Mouse (Mus musculus) small intestine, adult 2 months (tissue): ENCODE measurements at regions not wholly inside any gene's neighbourhood (a gene's known extent, or its start where the extent isn't known, plus 50 kb on each side); places are given as distances from the start of the nearest gene placed in this dataset.
"Not testable (repeated sequence)": the region's sequence is repeated elsewhere in the genome, so short reads cannot be mapped to it uniquely, and the experiment has no call there.

ENCODE experiments used
- H3K27ac ChIP-seq: fragments of 200-500 bp; 2 replicates; pipeline ENCODE4 v1.5.1; 2012; ENCODE audit warnings: low read depth, low read length, control low read depth, inconsistent platforms; ENCODE audit not compliant: insufficient read depth
- H3K27me3 ChIP-seq: fragments of 200-500 bp; 2 replicates; pipeline ENCODE4 v1.6.1; 2012; ENCODE audit warnings: mild to moderate bottlenecking, moderate library complexity, low read length, inconsistent platforms; ENCODE audit not compliant: control insufficient read depth, insufficient read depth
- H3K36me3 ChIP-seq: fragments of 200-500 bp; 2 replicates; pipeline ENCODE4 v1.6.1; 2012; ENCODE audit warnings: mild to moderate bottlenecking, low read length, control low read depth, inconsistent platforms; ENCODE audit not compliant: control insufficient read depth, insufficient read depth
- H3K4me1 ChIP-seq: fragments of 200-500 bp; 2 replicates; pipeline ENCODE4 v1.6.1; 2012; ENCODE audit warnings: low read length, inconsistent platforms, mixed read lengths; ENCODE audit not compliant: control insufficient read depth, insufficient read depth, insufficient read length
- H3K4me3 ChIP-seq: fragments of 200-500 bp; 2 replicates; pipeline ENCODE4 v1.5.1; 2012; ENCODE audit warnings: low read depth, mild to moderate bottlenecking, control low read depth, inconsistent platforms, low read length, moderate library complexity
- CTCF ChIP-seq: fragments of 200-500 bp; IDR thresholded peaks from 2 replicates; pipeline ENCODE4 v1.5.1; 2012; ENCODE audit warnings: low read depth, mild to moderate bottlenecking, control low read depth, inconsistent platforms, low read length, moderate library complexity, mixed read lengths; ENCODE audit not compliant: insufficient replicate concordance, insufficient read length; ENCODE audit errors: extremely low read depth
- POLR2A ChIP-seq: fragments of 200-500 bp; IDR thresholded peaks from 2 replicates; pipeline ENCODE4 v1.6.1; 2012; ENCODE audit warnings: low read depth, mild to moderate bottlenecking, control low read depth, inconsistent platforms, low read length, moderate library complexity
- WGBS: fragments of 180-500 bp; shearing (Covaris S2); methylation state at CpG from one replicate; pipeline ENCODE4 v1.1.7; 2018; 5-methylcytosine and 5-hydroxymethylcytosine counted together

GRCm38 (mm10) chr7:113694466-113694865 is 71.3 kb upstream of the Spon1 start:
- no peaks in the 10 kb centered on the region for H3K4me1 ChIP-seq
- 53% methylated on average over 5 of the region's 5 CpGs for WGBS
- no peaks in the 10 kb centered on the region for H3K27me3 ChIP-seq
- H3K27ac ChIP-seq: no peak overlapping the region
- H3K36me3 ChIP-seq: no peaks in the 10 kb centered on the region
- no peak overlapping the region for H3K4me3 ChIP-seq
- TF ChIP-seq POLR2A (no peak), CTCF (no peak)

- no peaks in the 10 kb centered on the region for H3K4me1 ChIP-seq
- H3K27ac ChIP-seq: no peak overlapping the region
- peak; percentile 21; the same call in 1 of the 2 replicates for TF ChIP-seq CTCF
- no peak for TF ChIP-seq POLR2A
- no peaks in the 10 kb centered on the region for H3K36me3 ChIP-seq
- H3K4me3 ChIP-seq: no peak overlapping the region
- no peaks in the 10 kb centered on the region for H3K27me3 ChIP-seq
These were observed 59.9 kb upstream of the Spon1 start for GRCm38 (mm10) chr7:113705929-113706328.

- Histone ChIP-seq H3K27ac (no peak overlapping the region), H3K36me3 (no peaks in the 10 kb centered on the region), H3K27me3 (no peaks in the 10 kb centered on the region), H3K4me3 (no peak overlapping the region), H3K4me1 (no peaks in the 10 kb centered on the region)
- TF ChIP-seq CTCF: no peak
- no peak for TF ChIP-seq POLR2A
- WGBS: 73% methylated on average over 2 of the region's 2 CpGs
These were observed 58.2 kb upstream of the Spon1 start for GRCm38 (mm10) chr7:113707596-113707995.

- Histone ChIP-seq H3K4me3 (no peak overlapping the region), H3K36me3 (no peaks in the 10 kb centered on the region), H3K27ac (no peak overlapping the region), H3K4me1 (no peaks in the 10 kb centered on the region), H3K27me3 (no peaks in the 10 kb centered on the region)
- TF ChIP-seq POLR2A (no peak), CTCF (no peak)
- WGBS: 68% methylated on average over 2 of the region's 2 CpGs
These were observed 55.1 kb upstream of the Spon1 start for GRCm38 (mm10) chr7:113710541-113711270.

- H3K27me3 ChIP-seq, H3K4me1 ChIP-seq, H3K36me3 ChIP-seq, H3K27ac ChIP-seq, H3K4me3 ChIP-seq: not testable (repeated sequence)
- WGBS: 60% methylated on average over 3 of the region's 3 CpGs
These were observed 54.4 kb upstream of the Spon1 start for GRCm38 (mm10) chr7:113711356-113711755.
